Mouse (Mus musculus): ENCODE measurements at regions not wholly inside any gene's neighbourhood (a gene's known extent, or its start where the extent isn't known, plus 50 kb on each side); places are given as distances from the start of the nearest gene placed in this dataset.

DNA sequence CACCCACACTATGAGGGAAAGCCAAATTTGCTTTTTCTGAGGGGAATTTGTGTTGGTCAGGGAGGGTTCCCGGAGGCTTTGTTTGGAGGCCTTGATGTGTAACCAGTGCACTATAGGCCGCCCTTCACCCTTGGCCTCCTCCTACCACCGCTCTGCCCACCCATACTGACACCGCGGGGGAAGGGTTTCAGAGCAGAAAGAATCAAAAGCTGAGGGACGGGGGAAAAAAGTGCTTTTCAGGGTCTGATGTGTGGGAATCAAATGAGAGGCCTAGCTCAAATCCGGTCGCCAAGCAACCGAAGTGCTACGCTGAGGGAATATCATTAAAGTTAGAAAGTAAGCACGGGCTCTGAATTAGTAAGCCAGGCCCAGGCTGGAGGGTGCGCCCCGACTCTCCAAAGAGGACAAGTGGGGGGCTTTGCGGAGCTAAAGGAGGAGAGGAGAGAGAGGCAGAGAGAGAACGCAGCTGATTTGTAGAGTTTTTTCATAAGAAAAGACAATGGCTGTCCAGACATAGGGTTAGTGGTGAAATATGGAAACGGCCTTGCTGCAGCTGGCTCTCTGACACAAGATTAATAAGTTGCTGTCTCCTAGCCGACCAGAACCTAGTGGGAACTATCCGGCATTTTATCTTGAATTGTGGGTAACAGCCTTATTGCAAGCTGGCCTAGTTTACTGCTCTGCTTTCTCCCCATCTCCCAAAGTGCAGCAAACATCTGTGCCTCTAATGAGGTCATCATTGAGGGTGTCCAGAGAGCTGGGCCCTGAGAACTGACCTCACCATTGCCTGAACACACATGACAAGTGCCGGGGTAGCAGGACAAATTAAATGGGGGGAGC lies 438.3 kb downstream of the Sox2 start:
- TF ChIP-seq CTCF (conservative IDR thresholded peaks at IDR 0.05 in 1 of 2, IDR thresholded peaks at IDR 0.05 in 1 of 2; ENCODE audit: low read depth in 2 of 2, low read length in 2 of 2) (no peak), RCOR1 (conservative IDR thresholded peaks at IDR 0.05; ENCODE audit: low read depth, low read length) (no peak), NELFE (IDR thresholded peaks at IDR 0.05; ENCODE audit: low read depth, low read length) (no peak), MXI1 (IDR thresholded peaks at IDR 0.05; ENCODE audit: low read depth, low read length) (no peak), POLR2A (IDR thresholded peaks at IDR 0.05; ENCODE audit: low read depth, low read length) (no peak), CHD2 (IDR thresholded peaks at IDR 0.05; ENCODE audit: low read length) (no peak), USF1 (IDR thresholded peaks at IDR 0.05; ENCODE audit: low read depth, low read length) (no peak), E2F4 (IDR thresholded peaks at IDR 0.05; ENCODE audit: insufficient replicate concordance, low read depth, low read length) (no peak), EP300 (IDR thresholded peaks at IDR 0.05; ENCODE audit: low read length) (no peak), TCF12 (IDR thresholded peaks at IDR 0.05; ENCODE audit: low read depth, low read length) (no peak), MAX (IDR thresholded peaks at IDR 0.05; ENCODE audit: low read length) (no peak), MYC (IDR thresholded peaks at IDR 0.05; ENCODE audit: low read depth, low read length) (no peak), IRF4 (IDR thresholded peaks at IDR 0.05; ENCODE audit: low read depth, low read length) (no peak), POLR2AphosphoS2 (IDR thresholded peaks at IDR 0.05; ENCODE audit: low read depth, low read length) (no peak)

Data from CH12.LX (cell line).